Mouse (Mus musculus) forebrain, embryonic 16.5 days (tissue): ENCODE results near the gene Snd1. TPM values are rescaled to one million over a fixed set of nuclear protein-coding genes. Genes with fewer than 3 reads are reported as not detected.

Source experiments
- ATAC-seq: fragments of 200-750 bp; cut with Nextera tagmentation; 2 replicates; pipeline ENCODE4 v1.8.0; 2017; ENCODE audit warnings: mild to moderate bottlenecking, moderate library complexity
- H3K27ac ChIP-seq: fragments of 300-500 bp; sonication (generic); 2 replicates; pipeline ENCODE4 v1.5.1; 2014; ENCODE audit warnings: low read length, control low read depth
- H3K27me3 ChIP-seq: fragments of 300-500 bp; sonication (generic); replicated peaks from 2 replicates; pipeline ENCODE4 v1.6.1; 2014; ENCODE audit warnings: low read length; ENCODE audit not compliant: control insufficient read depth, insufficient read depth
- H3K36me3 ChIP-seq: fragments of 300-500 bp; sonication (generic); 2 replicates; pipeline ENCODE4 v1.6.1; 2014; ENCODE audit not compliant: control insufficient read depth, insufficient read depth
- H3K4me1 ChIP-seq: fragments of 300-500 bp; sonication (generic); replicated peaks from 2 replicates; pipeline ENCODE4 v1.6.1; 2014; ENCODE audit warnings: low read length; ENCODE audit not compliant: control insufficient read depth, insufficient read depth
- H3K4me2 ChIP-seq: fragments of 300-500 bp; sonication (generic); 2 replicates; pipeline ENCODE4 v1.6.1; 2014; ENCODE audit warnings: mild to moderate bottlenecking, low read length, control low read depth
- H3K4me3 ChIP-seq: fragments of 300-500 bp; sonication (generic); replicated peaks from 2 replicates; pipeline ENCODE4 v1.5.1; 2014; ENCODE audit warnings: mild to moderate bottlenecking, low read length, control low read depth
- H3K9ac ChIP-seq: fragments of 300-500 bp; sonication (generic); replicated peaks from 2 replicates; pipeline ENCODE4 v1.6.1; 2014; ENCODE audit warnings: low read depth, low read length, control low read depth
- H3K9me3 ChIP-seq: fragments of 300-500 bp; sonication (generic); 2 replicates; pipeline ENCODE4 v1.6.1; 2016; ENCODE audit warnings: low read length; ENCODE audit not compliant: control insufficient read depth
- WGBS: fragments of 180-500 bp; shearing (Covaris S2); extraction: QIAGEN DNeasy Blood & Tissue Kit; methylation state at CpG from one replicate; pipeline ENCODE4 v1.1.7; 2014; 5-methylcytosine and 5-hydroxymethylcytosine counted together
- polyA plus RNA-seq: library from polyadenylated mRNA; unstranded; fragments of >200 nt; fragmentation: Nextera tagmentation; extraction: Ambion mirVana; gene quantifications from 2 replicates; pipeline ENCODE4 v1.2.1, GENCODE M21; 2015

The Snd1 gene
- polyA plus RNA-seq, 1 experiment from 2014 or later: 81.0 TPM

- WGBS: 51% methylated on average over 5 of the region's 5 CpGs
- Histone ChIP-seq H3K4me1 (no peaks in the 10 kb centered on the region), H3K4me3 (no peak overlapping the region), H3K36me3 (no peaks in the 10 kb centered on the region), H3K9ac (no peak overlapping the region), H3K27me3 (no peaks in the 10 kb centered on the region), H3K4me2 (no peak overlapping the region), H3K9me3 (no peaks in the 10 kb centered on the region), H3K27ac (no peak overlapping the region)
- ATAC-seq: no peak
Measured at GRCm38 (mm10) chr6:28963178-28963577, 488.2 kb downstream of the Snd1 start.

- Histone ChIP-seq H3K27ac (no peak overlapping the region), H3K4me2 (no peak overlapping the region), H3K4me3 (no peak overlapping the region), H3K9ac (no peak overlapping the region), H3K9me3 (no peaks in the 10 kb centered on the region), H3K36me3 (no peaks in the 10 kb centered on the region), H3K27me3 (no peaks in the 10 kb centered on the region), H3K4me1 (no peaks in the 10 kb centered on the region)
- ATAC-seq: no peak
- WGBS: 46% methylated on average over 8 of the region's 8 CpGs
Measured at GRCm38 (mm10) chr6:28965264-28965663, 490.3 kb downstream of the Snd1 start.

GRCm38 (mm10) chr6:28969615-28970014, 494.7 kb downstream of the Snd1 start:
- H3K4me1 ChIP-seq: peaks cover 6% of the 10 kb centered on the region; the same call in 1 of the 2 replicates
- H3K9ac ChIP-seq: no peak overlapping the region
- no peaks in the 10 kb centered on the region for H3K9me3 ChIP-seq
- no peaks in the 10 kb centered on the region for H3K27me3 ChIP-seq
- H3K36me3 ChIP-seq: no peaks in the 10 kb centered on the region
- no peak overlapping the region for H3K4me3 ChIP-seq
- whole genome bisulfite sequencing: 71% methylated on average over 5 of the region's 5 CpGs
- no peak overlapping the region for H3K4me2 ChIP-seq
- H3K27ac ChIP-seq: no peak overlapping the region
- no peak for ATAC-seq

- Histone ChIP-seq H3K9me3 (no peaks in the 10 kb centered on the region), H3K4me2 (no peak overlapping the region), H3K4me3 (no peak overlapping the region), H3K9ac (no peak overlapping the region), H3K27ac (no peak overlapping the region), H3K4me1 (peaks cover 14% of the 10 kb centered on the region), H3K36me3 (no peaks in the 10 kb centered on the region), H3K27me3 (no peaks in the 10 kb centered on the region)
- peak; percentile 83 for ATAC-seq
- WGBS: 26% methylated on average over 4 of the region's 4 CpGs
Measured at GRCm38 (mm10) chr6:28970711-28971110, 495.8 kb downstream of the Snd1 start.

GRCm38 (mm10) chr6:28974498-28974897, 499.6 kb downstream of the Snd1 start:
- 82% methylated on average over 3 of the region's 3 CpGs for WGBS
- Histone ChIP-seq H3K27me3 (no peaks in the 10 kb centered on the region), H3K9ac (no peak overlapping the region), H3K4me3 (no peak overlapping the region), H3K9me3 (no peaks in the 10 kb centered on the region), H3K27ac (no peak overlapping the region), H3K4me2 (no peak overlapping the region), H3K4me1 (peaks cover 14% of the 10 kb centered on the region), H3K36me3 (no peaks in the 10 kb centered on the region)
- no peak for ATAC-seq

GRCm38 (mm10) chr6:28975106-28975505, 500.2 kb downstream of the Snd1 start:
- no peak for ATAC-seq
- WGBS: 67% methylated on average over 1 of the region's 1 CpGs
- Histone ChIP-seq H3K9me3 (no peaks in the 10 kb centered on the region), H3K36me3 (no peaks in the 10 kb centered on the region), H3K4me1 (peaks cover 16% of the 10 kb centered on the region), H3K4me3 (no peak overlapping the region), H3K9ac (no peak overlapping the region), H3K27ac (no peak overlapping the region), H3K4me2 (no peak overlapping the region), H3K27me3 (no peaks in the 10 kb centered on the region)

GRCm38 (mm10) chr6:28978031-28978430, 503.1 kb downstream of the Snd1 start:
- Histone ChIP-seq H3K36me3 (no peaks in the 10 kb centered on the region), H3K4me2 (no peak overlapping the region), H3K9ac (no peak overlapping the region), H3K4me3 (no peak overlapping the region), H3K9me3 (no peaks in the 10 kb centered on the region), H3K27ac (no peak overlapping the region), H3K27me3 (0 out of 2 replicates have a peak, but pooled peaks cover 2% of the 10 kb centered on the region), H3K4me1 (peaks cover 27% of the 10 kb centered on the region)
- no peak for ATAC-seq
- 31% methylated on average over 5 of the region's 5 CpGs for WGBS

GRCm38 (mm10) chr6:28978881-28979280, 503.9 kb downstream of the Snd1 start:
- H3K27ac ChIP-seq: no peak overlapping the region
- ATAC-seq: no peak
- WGBS: 90% methylated on average over 3 of the region's 3 CpGs
- H3K36me3 ChIP-seq: no peaks in the 10 kb centered on the region
- 0 out of 2 replicates have a peak, but pooled peaks cover 2% of the 10 kb centered on the region for H3K27me3 ChIP-seq
- H3K9me3 ChIP-seq: no peaks in the 10 kb centered on the region
- peaks cover 27% of the 10 kb centered on the region for H3K4me1 ChIP-seq
- no peak overlapping the region for H3K4me2 ChIP-seq
- H3K9ac ChIP-seq: no peak overlapping the region
- no peak overlapping the region for H3K4me3 ChIP-seq

GRCm38 (mm10) chr6:28979586-28979985, 504.6 kb downstream of the Snd1 start:
- Histone ChIP-seq H3K9ac (no peak overlapping the region), H3K4me1 (peaks cover 27% of the 10 kb centered on the region), H3K27me3 (0 out of 2 replicates have a peak, but pooled peaks cover 2% of the 10 kb centered on the region), H3K4me2 (no peak overlapping the region), H3K4me3 (no peak overlapping the region), H3K36me3 (no peaks in the 10 kb centered on the region), H3K27ac (no peak overlapping the region), H3K9me3 (no peaks in the 10 kb centered on the region)
- 69% methylated on average over 8 of the region's 8 CpGs for WGBS
- no peak for ATAC-seq

- Histone ChIP-seq H3K4me1 (peaks cover 23% of the 10 kb centered on the region), H3K4me3 (peak overlapping the region; percentile 67), H3K27me3 (0 out of 2 replicates have a peak, but pooled peaks cover 2% of the 10 kb centered on the region), H3K9me3 (no peaks in the 10 kb centered on the region), H3K4me2 (peak overlapping the region; percentile 83), H3K27ac (peak overlapping the region; percentile 83), H3K36me3 (no peaks in the 10 kb centered on the region), H3K9ac (peak overlapping the region; percentile 82)
- ATAC-seq: peak; percentile 26; the same call in 1 of the 2 replicates
- WGBS: 2% methylated on average over 12 of the region's 14 CpGs
Measured at GRCm38 (mm10) chr6:28980219-28980618, 505.3 kb downstream of the Snd1 start.
